Mouse (Mus musculus): ENCODE results near the gene Kcnn3.
A peak's percentile ranks its signal among the peaks of the same experiment; 100 is the strongest.

Gene Kcnn3

GRCm38 (mm10) chr3:89677617-89678016, 157.7 kb downstream of the Kcnn3 start:
- no peak for DNase-seq

GRCm38 (mm10) chr3:89686031-89686430, 166.1 kb downstream of the Kcnn3 start:
- DNase-seq = no peak

- DNase-seq = peak; percentile 93
These were observed 169.0 kb downstream of the Kcnn3 start for GRCm38 (mm10) chr3:89688694-89689581.

- DNase-seq = no peak
These were observed 171.8 kb downstream of the Kcnn3 start for GRCm38 (mm10) chr3:89691776-89692175.

GRCm38 (mm10) chr3:89696152-89696821, 176.3 kb downstream of the Kcnn3 start:
- DNase-seq = no peak

GRCm38 (mm10) chr3:89698958-89699357, 179.0 kb downstream of the Kcnn3 start:
- DNase-seq = no peak

GRCm38 (mm10) chr3:89700461-89700860, 180.5 kb downstream of the Kcnn3 start:
- no peak for DNase-seq

GRCm38 (mm10) chr3:89703596-89703995, 183.6 kb downstream of the Kcnn3 start:
- DNase-seq = no peak

- DNase-seq = no peak
These were observed 184.1 kb downstream of the Kcnn3 start for GRCm38 (mm10) chr3:89704064-89704463.

GRCm38 (mm10) chr3:89714359-89715206, 194.6 kb downstream of the Kcnn3 start, which contains the start of gene Adar:
TSS of gene Adar (plus strand) at chr3:89715022.
- peak; percentile 88 for DNase-seq

GRCm38 (mm10) chr3:89715207-89715966, 195.4 kb downstream of the Kcnn3 start:
- peak; percentile 60 for DNase-seq

GRCm38 (mm10) chr3:89715967-89716256, 195.9 kb downstream of the Kcnn3 start:
- DNase-seq = no peak

- no peak for DNase-seq
These were observed 202.1 kb downstream of the Kcnn3 start for GRCm38 (mm10) chr3:89722032-89722431.

- no peak for DNase-seq
These were observed 203.6 kb downstream of the Kcnn3 start for GRCm38 (mm10) chr3:89723400-89724084.

Data from kidney, postnatal 10 days (tissue).